Mouse (Mus musculus) activated CD4-positive, CD25-positive, alpha-beta regulatory T cell, adult 9 weeks (primary cell): Measurements from ENCODE around the gene Fthl17c. TPM values are rescaled to one million over a fixed set of nuclear protein-coding genes. Genes with fewer than 3 reads are reported as not detected.

Experiments used
- polyA plus RNA-seq: library from polyadenylated mRNA; unstranded; fragments of 100-300 nt; shearing (Covaris generic); gene quantifications from one replicate; pipeline ENCODE4 v1.2.1, GENCODE M21; 2017

Gene Fthl17c
- not detected for polyA plus RNA-seq

GRCm38 (mm10) chrX:8976459-8976858, at the start of gene Fthl17c:
Gene Fthl17c, minus strand, starts transcription at chrX:8976559.

GRCm38 (mm10) chrX:8986655-8987054, 10.3 kb upstream of the Fthl17c start, which contains the start of gene Fthl17d:
Gene Fthl17d, minus strand, starts transcription at chrX:8986755.

GRCm38 (mm10) chrX:8962875-8963274, 13.5 kb downstream of the Fthl17c start, which contains the start of gene Fthl17b:
Gene Fthl17b, minus strand, starts transcription at chrX:8962975.

Other genes with a start within 250 kb of the Fthl17c start
- not detected for gene Ssx9, start 228.1 kb downstream of the Fthl17c start, polyA plus RNA-seq
- not detected for gene Ssxb5, start 172.9 kb downstream of the Fthl17c start, polyA plus RNA-seq
- gene Gm6592, start 132.6 kb downstream of the Fthl17c start, polyA plus RNA-seq, result not detected
- gene Gm5751, start 102.3 kb downstream of the Fthl17c start, polyA plus RNA-seq, result not detected
- 0.42 TPM for gene B630019K06Rik, start 84.2 kb downstream of the Fthl17c start, polyA plus RNA-seq
- gene Fthl17b, start 13.6 kb downstream of the Fthl17c start, polyA plus RNA-seq, result not detected
- not detected for gene Fthl17d, start 10.2 kb upstream of the Fthl17c start, polyA plus RNA-seq
- not detected for gene Fthl17e, start 56.9 kb upstream of the Fthl17c start, polyA plus RNA-seq
- gene Fthl17f, start 86.5 kb upstream of the Fthl17c start, polyA plus RNA-seq, result not detected
- gene 4930402K13Rik, start 128.0 kb upstream of the Fthl17c start, polyA plus RNA-seq, result not detected
- gene Lancl3, start 223.3 kb upstream of the Fthl17c start, polyA plus RNA-seq, result 0.33 TPM